Mouse (Mus musculus): ENCODE measurements around the gene Ache. TPM values are rescaled to one million over a fixed set of nuclear protein-coding genes. Genes with fewer than 3 reads are reported as not detected.

Gene Ache
- polyA plus RNA-seq, 1 experiment, result 10.9 TPM

- TF ChIP-seq USF1 (IDR thresholded peaks at IDR 0.05; ENCODE audit: low read depth), result no peak
- TF ChIP-seq SRF (IDR thresholded peaks at IDR 0.05; ENCODE audit: control insufficient read depth, insufficient read length, low read depth), result no peak
- TF ChIP-seq CEBPB (IDR thresholded peaks at IDR 0.05; ENCODE audit: insufficient read depth, poor library complexity, severe bottlenecking), result no peak
- TF ChIP-seq MYOG (IDR thresholded peaks at IDR 0.05; ENCODE audit: control insufficient read depth in 1 of 3, insufficient read depth in 1 of 3, insufficient read length in 2 of 3, low read depth in 2 of 3), result no peak
- no peak for TF ChIP-seq REST (IDR thresholded peaks at IDR 0.05; ENCODE audit: insufficient read depth, insufficient read length)
- no peak for TF ChIP-seq POLR2AphosphoS2 (IDR thresholded peaks at IDR 0.05; ENCODE audit: insufficient read length, low read depth)
- no peak for TF ChIP-seq TCF3 (IDR thresholded peaks at IDR 0.05; ENCODE audit: insufficient read length, low read depth)
- TF ChIP-seq POLR2A (IDR thresholded peaks at IDR 0.05; ENCODE audit: insufficient read length, low read depth), result no peak
- TF ChIP-seq TCF12 (IDR thresholded peaks at IDR 0.05; ENCODE audit: insufficient read depth, poor library complexity, severe bottlenecking), result no peak
- TF ChIP-seq MYOD1 (IDR thresholded peaks at IDR 0.05; ENCODE audit: control insufficient read depth in 1 of 3, insufficient read length in 2 of 3, low read depth in 2 of 3), result no peak
- no peak for TF ChIP-seq MAX (IDR thresholded peaks at IDR 0.05; ENCODE audit: low read depth)
- no peak for TF ChIP-seq E2F4 (IDR thresholded peaks at IDR 0.05; ENCODE audit: insufficient read depth)
- Histone ChIP-seq H3K79me2 (ENCODE audit: control insufficient read depth, insufficient read depth) (no peaks in the 10 kb centered on the region), H3K36me3 (ENCODE audit: control insufficient read depth, insufficient read depth) (peaks cover 39% of the 10 kb centered on the region), H3K27me3 (ENCODE audit: control insufficient read depth, insufficient read depth, insufficient read length) (no peaks in the 10 kb centered on the region), H3ac (ENCODE audit: control insufficient read depth, insufficient read length) (no peak overlapping the region), H3K4me2 (ENCODE audit: low read depth) (no peak overlapping the region), H3K4me3 (no peak overlapping the region)
Measured at GRCm38 (mm10) chr5:137297126-137297525, 9.8 kb downstream of the Ache start.

GRCm38 (mm10) chr5:137299240-137299639 lies 11.9 kb downstream of the Ache start:
- Histone ChIP-seq H3K79me2 (ENCODE audit: control insufficient read depth, insufficient read depth) (peaks cover 20% of the 10 kb centered on the region), H3ac (ENCODE audit: control insufficient read depth, insufficient read length) (no peak overlapping the region), H3K36me3 (ENCODE audit: control insufficient read depth, insufficient read depth) (peaks cover 48% of the 10 kb centered on the region), H3K27me3 (ENCODE audit: control insufficient read depth, insufficient read depth, insufficient read length) (no peaks in the 10 kb centered on the region), H3K4me2 (ENCODE audit: low read depth) (no peak overlapping the region), H3K4me3 (no peak overlapping the region)
- TF ChIP-seq USF1 (IDR thresholded peaks at IDR 0.05; ENCODE audit: low read depth) (no peak), MAX (IDR thresholded peaks at IDR 0.05; ENCODE audit: low read depth) (no peak), TCF3 (IDR thresholded peaks at IDR 0.05; ENCODE audit: insufficient read length, low read depth) (no peak), TCF12 (IDR thresholded peaks at IDR 0.05; ENCODE audit: insufficient read depth, poor library complexity, severe bottlenecking) (no peak), CEBPB (IDR thresholded peaks at IDR 0.05; ENCODE audit: insufficient read depth, poor library complexity, severe bottlenecking) (no peak), POLR2AphosphoS2 (IDR thresholded peaks at IDR 0.05; ENCODE audit: insufficient read length, low read depth) (no peak), E2F4 (IDR thresholded peaks at IDR 0.05; ENCODE audit: insufficient read depth) (no peak), POLR2A (IDR thresholded peaks at IDR 0.05; ENCODE audit: insufficient read length, low read depth) (no peak), REST (IDR thresholded peaks at IDR 0.05; ENCODE audit: insufficient read depth, insufficient read length) (no peak), MYOG (IDR thresholded peaks at IDR 0.05; ENCODE audit: control insufficient read depth in 1 of 3, insufficient read depth in 1 of 3, insufficient read length in 2 of 3, low read depth in 2 of 3) (no peak), MYOD1 (IDR thresholded peaks at IDR 0.05; ENCODE audit: control insufficient read depth in 1 of 3, insufficient read length in 2 of 3, low read depth in 2 of 3) (no peak), SRF (IDR thresholded peaks at IDR 0.05; ENCODE audit: control insufficient read depth, insufficient read length, low read depth) (no peak)

GRCm38 (mm10) chr5:137301253-137301652 lies 13.9 kb downstream of the Ache start:
- Histone ChIP-seq H3K36me3 (ENCODE audit: control insufficient read depth, insufficient read depth) (peaks cover 44% of the 10 kb centered on the region), H3K4me3 (no peak overlapping the region), H3K4me2 (ENCODE audit: low read depth) (no peak overlapping the region), H3K79me2 (ENCODE audit: control insufficient read depth, insufficient read depth) (peaks cover 35% of the 10 kb centered on the region), H3ac (ENCODE audit: control insufficient read depth, insufficient read length) (no peak overlapping the region), H3K27me3 (ENCODE audit: control insufficient read depth, insufficient read depth, insufficient read length) (no peaks in the 10 kb centered on the region)
- no peak for TF ChIP-seq MYOD1 (IDR thresholded peaks at IDR 0.05; ENCODE audit: control insufficient read depth in 1 of 3, insufficient read length in 2 of 3, low read depth in 2 of 3)
- no peak for TF ChIP-seq USF1 (IDR thresholded peaks at IDR 0.05; ENCODE audit: low read depth)
- no peak for TF ChIP-seq POLR2AphosphoS2 (IDR thresholded peaks at IDR 0.05; ENCODE audit: insufficient read length, low read depth)
- no peak for TF ChIP-seq TCF12 (IDR thresholded peaks at IDR 0.05; ENCODE audit: insufficient read depth, poor library complexity, severe bottlenecking)
- no peak for TF ChIP-seq CEBPB (IDR thresholded peaks at IDR 0.05; ENCODE audit: insufficient read depth, poor library complexity, severe bottlenecking)
- TF ChIP-seq MAX (IDR thresholded peaks at IDR 0.05; ENCODE audit: low read depth), result no peak
- no peak for TF ChIP-seq E2F4 (IDR thresholded peaks at IDR 0.05; ENCODE audit: insufficient read depth)
- no peak for TF ChIP-seq POLR2A (IDR thresholded peaks at IDR 0.05; ENCODE audit: insufficient read length, low read depth)
- TF ChIP-seq TCF3 (IDR thresholded peaks at IDR 0.05; ENCODE audit: insufficient read length, low read depth), result no peak
- TF ChIP-seq MYOG (IDR thresholded peaks at IDR 0.05; ENCODE audit: control insufficient read depth in 1 of 3, insufficient read depth in 1 of 3, insufficient read length in 2 of 3, low read depth in 2 of 3), result no peak
- no peak for TF ChIP-seq REST (IDR thresholded peaks at IDR 0.05; ENCODE audit: insufficient read depth, insufficient read length)
- no peak for TF ChIP-seq SRF (IDR thresholded peaks at IDR 0.05; ENCODE audit: control insufficient read depth, insufficient read length, low read depth)

GRCm38 (mm10) chr5:137303609-137304008 lies 16.3 kb downstream of the Ache start:
- peaks cover 59% of the 10 kb centered on the region for H3K79me2 ChIP-seq (ENCODE audit: control insufficient read depth, insufficient read depth)
- H3ac ChIP-seq (ENCODE audit: control insufficient read depth, insufficient read length), result no peak overlapping the region
- no peak for TF ChIP-seq SRF (IDR thresholded peaks at IDR 0.05; ENCODE audit: control insufficient read depth, insufficient read length, low read depth)
- TF ChIP-seq MYOG (IDR thresholded peaks at IDR 0.05; ENCODE audit: control insufficient read depth in 1 of 3, insufficient read depth in 1 of 3, insufficient read length in 2 of 3, low read depth in 2 of 3), result no peak
- no peak for TF ChIP-seq USF1 (IDR thresholded peaks at IDR 0.05; ENCODE audit: low read depth)
- TF ChIP-seq TCF12 (IDR thresholded peaks at IDR 0.05; ENCODE audit: insufficient read depth, poor library complexity, severe bottlenecking), result no peak
- no peak for TF ChIP-seq REST (IDR thresholded peaks at IDR 0.05; ENCODE audit: insufficient read depth, insufficient read length)
- no peak for TF ChIP-seq POLR2AphosphoS2 (IDR thresholded peaks at IDR 0.05; ENCODE audit: insufficient read length, low read depth)
- no peak for TF ChIP-seq MAX (IDR thresholded peaks at IDR 0.05; ENCODE audit: low read depth)
- no peak for TF ChIP-seq POLR2A (IDR thresholded peaks at IDR 0.05; ENCODE audit: insufficient read length, low read depth)
- no peak for TF ChIP-seq CEBPB (IDR thresholded peaks at IDR 0.05; ENCODE audit: insufficient read depth, poor library complexity, severe bottlenecking)
- TF ChIP-seq MYOD1 (IDR thresholded peaks at IDR 0.05; ENCODE audit: control insufficient read depth in 1 of 3, insufficient read length in 2 of 3, low read depth in 2 of 3), result no peak
- TF ChIP-seq E2F4 (IDR thresholded peaks at IDR 0.05; ENCODE audit: insufficient read depth), result no peak
- TF ChIP-seq TCF3 (IDR thresholded peaks at IDR 0.05; ENCODE audit: insufficient read length, low read depth), result no peak
- H3K4me3 ChIP-seq, result no peak overlapping the region
- peaks cover 28% of the 10 kb centered on the region for H3K36me3 ChIP-seq (ENCODE audit: control insufficient read depth, insufficient read depth)
- H3K4me2 ChIP-seq (ENCODE audit: low read depth), result peak overlapping the region; percentile 79
- H3K27me3 ChIP-seq (ENCODE audit: control insufficient read depth, insufficient read depth, insufficient read length), result no peaks in the 10 kb centered on the region

Measured in myocyte (in vitro differentiated cells).